Mouse (Mus musculus) forebrain, embryonic 10.5 days (tissue): ENCODE data around the gene Ing4. TPM values are rescaled to one million over a fixed set of nuclear protein-coding genes. Genes with fewer than 3 reads are reported as not detected.

Experiments used
- DNase-seq: peaks from one replicate; pipeline ENCODE4 v3.0.0-alpha.2; 2017; ENCODE audit warnings: low spot score; ENCODE audit errors: extremely low spot score
- H3K27ac ChIP-seq: fragments of 300-500 bp; sonication (generic); 2 replicates; pipeline ENCODE4 v1.5.1; 2016; ENCODE audit warnings: mild to moderate bottlenecking
- H3K27me3 ChIP-seq: fragments of 300-500 bp; sonication (generic); 2 replicates; pipeline ENCODE4 v1.6.1; 2016; ENCODE audit warnings: mild to moderate bottlenecking; ENCODE audit not compliant: poor library complexity, severe bottlenecking
- H3K36me3 ChIP-seq: fragments of 300-500 bp; sonication (generic); replicated peaks from 2 replicates; pipeline ENCODE4 v1.6.1; 2016; ENCODE audit warnings: mild to moderate bottlenecking, moderate library complexity
- H3K4me1 ChIP-seq: fragments of 300-500 bp; sonication (generic); 2 replicates; pipeline ENCODE4 v1.6.1; 2016
- H3K4me3 ChIP-seq: fragments of 300-500 bp; sonication (generic); 2 replicates; pipeline ENCODE4 v1.5.1; 2016; ENCODE audit warnings: mild to moderate bottlenecking, moderate library complexity
- H3K9me3 ChIP-seq: fragments of 300-500 bp; sonication (generic); 2 replicates; pipeline ENCODE4 v1.6.1; 2016; ENCODE audit warnings: mild to moderate bottlenecking, moderate library complexity
- WGBS: fragments of 180-500 bp; shearing (Covaris S2); methylation state at CpG from one replicate; pipeline ENCODE4 v1.1.7; 2016; 5-methylcytosine and 5-hydroxymethylcytosine counted together
- polyA plus RNA-seq: library from polyadenylated mRNA; unstranded; fragments of >200 nt; fragmentation: Nextera tagmentation; extraction: Ambion mirVana; gene quantifications from 2 replicates; pipeline ENCODE4 v1.2.1, GENCODE M21; 2016

The Ing4 gene
- polyA plus RNA-seq, 1 experiment from 2014 or later, result 121 TPM

DNA sequence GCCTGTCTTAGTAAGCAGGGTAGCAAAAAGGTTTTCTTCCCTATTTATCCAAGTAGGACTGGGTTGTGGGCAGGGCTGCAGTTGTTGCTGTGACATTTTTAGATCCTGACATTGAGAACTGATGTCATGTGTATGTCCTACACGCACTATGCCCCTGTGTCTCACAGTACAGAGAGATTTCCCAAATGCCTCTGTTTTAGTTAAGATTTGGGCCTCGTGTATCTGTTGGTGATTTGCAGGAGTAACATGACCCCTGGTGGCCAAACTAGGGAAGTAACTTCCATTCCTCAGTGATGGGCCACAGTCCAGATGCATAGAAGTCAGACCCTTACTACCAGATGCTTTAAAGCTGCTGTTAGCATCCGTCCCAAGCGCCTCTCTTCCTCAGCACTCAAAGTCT, 44.9 kb downstream of the Ing4 start:
- Histone ChIP-seq H3K36me3 (no peaks in the 10 kb centered on the region), H3K27ac (peak overlapping the region; percentile 48), H3K4me3 (no peak overlapping the region), H3K27me3 (peaks cover 34% of the 10 kb centered on the region), H3K4me1 (peaks cover 40% of the 10 kb centered on the region), H3K9me3 (no peaks in the 10 kb centered on the region)
- DNase-seq, result peak; percentile 58
- 8% methylated on average over 4 of the region's 4 CpGs for WGBS

DNA sequence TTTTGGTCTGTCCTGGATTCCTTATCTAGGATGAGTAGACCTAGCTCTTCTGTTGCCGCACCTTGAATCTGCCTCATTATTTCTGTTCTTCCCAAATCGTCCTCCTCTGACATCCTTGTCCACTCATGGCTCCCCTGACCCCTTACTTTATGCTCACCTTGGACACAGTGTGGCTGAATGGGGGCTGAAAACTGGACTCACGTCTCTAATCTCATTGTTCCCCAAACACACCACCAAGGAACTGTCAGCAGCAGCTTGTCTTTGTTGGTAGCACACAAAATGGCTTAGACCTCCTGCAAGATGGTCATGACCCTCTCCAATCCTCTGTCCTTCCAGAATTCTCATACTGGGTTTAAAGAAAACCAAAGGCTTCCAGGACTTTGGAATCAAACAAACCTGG, 48.4 kb downstream of the Ing4 start:
- peaks cover 5% of the 10 kb centered on the region; the same call in 1 of the 2 replicates for H3K27me3 ChIP-seq
- H3K4me3 ChIP-seq, result no peak overlapping the region
- peak overlapping the region; percentile 92 for H3K27ac ChIP-seq
- no peaks in the 10 kb centered on the region for H3K9me3 ChIP-seq
- 82% methylated on average over 3 of the region's 3 CpGs for WGBS
- no peak for DNase-seq
- peaks cover 46% of the 10 kb centered on the region for H3K4me1 ChIP-seq
- no peaks in the 10 kb centered on the region for H3K36me3 ChIP-seq

GRCm38 (mm10) chr6:125088561-125089321, 49.2 kb downstream of the Ing4 start:
- Histone ChIP-seq H3K4me1 (peaks cover 41% of the 10 kb centered on the region), H3K36me3 (no peaks in the 10 kb centered on the region), H3K27me3 (no peaks in the 10 kb centered on the region), H3K9me3 (no peaks in the 10 kb centered on the region), H3K4me3 (peak overlapping the region; percentile 42), H3K27ac (peak overlapping the region; percentile 92)
- peak; percentile 88 for DNase-seq
- under 1% methylated on average over 20 of the region's 20 CpGs for WGBS

DNA sequence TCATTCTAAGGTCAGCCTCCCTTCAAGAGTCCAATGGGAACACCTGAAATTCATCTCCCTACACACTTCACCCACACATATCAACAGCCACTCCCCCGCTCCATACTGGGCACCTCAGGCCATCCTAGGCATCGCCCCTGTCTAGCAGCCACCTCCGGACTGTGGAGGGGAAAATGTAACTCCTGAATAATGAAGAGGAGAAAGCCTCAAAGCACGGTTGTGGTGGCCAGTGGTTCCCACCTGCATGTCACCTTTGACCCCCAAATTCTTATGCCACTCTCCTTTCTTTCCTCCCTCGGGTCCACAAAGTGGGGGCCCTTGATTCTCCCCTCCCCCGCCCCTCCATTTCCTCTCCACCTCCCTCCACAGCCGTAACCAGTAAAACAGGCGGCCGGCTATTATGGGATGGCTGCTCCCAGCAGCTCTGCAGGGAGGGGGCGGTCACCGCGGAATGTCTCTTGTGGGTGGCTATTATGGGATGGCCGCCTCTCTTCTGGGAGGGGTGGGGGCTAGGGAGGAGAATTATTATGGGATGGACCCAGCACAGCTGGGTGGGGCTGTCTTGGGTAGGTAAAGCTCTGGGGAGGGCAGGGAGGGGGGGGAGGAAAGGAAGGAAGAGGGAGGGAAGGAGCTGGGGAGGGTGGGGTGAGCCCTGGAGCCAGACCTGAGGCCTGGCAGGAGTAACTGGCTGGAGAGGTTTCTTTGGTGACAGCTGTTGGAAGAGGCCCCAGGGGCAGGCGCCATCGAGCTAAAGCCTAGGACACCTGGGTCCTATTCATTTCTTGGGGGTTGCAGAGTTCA, 50.2 kb downstream of the Ing4 start:
- Histone ChIP-seq H3K27ac (peak overlapping the region; percentile 92), H3K9me3 (no peaks in the 10 kb centered on the region), H3K4me1 (peaks cover 34% of the 10 kb centered on the region), H3K36me3 (no peaks in the 10 kb centered on the region), H3K27me3 (no peaks in the 10 kb centered on the region), H3K4me3 (peak overlapping the region; percentile 42)
- peak; percentile 74 for DNase-seq
- WGBS, result 4% methylated on average over 15 of the region's 15 CpGs

DNA sequence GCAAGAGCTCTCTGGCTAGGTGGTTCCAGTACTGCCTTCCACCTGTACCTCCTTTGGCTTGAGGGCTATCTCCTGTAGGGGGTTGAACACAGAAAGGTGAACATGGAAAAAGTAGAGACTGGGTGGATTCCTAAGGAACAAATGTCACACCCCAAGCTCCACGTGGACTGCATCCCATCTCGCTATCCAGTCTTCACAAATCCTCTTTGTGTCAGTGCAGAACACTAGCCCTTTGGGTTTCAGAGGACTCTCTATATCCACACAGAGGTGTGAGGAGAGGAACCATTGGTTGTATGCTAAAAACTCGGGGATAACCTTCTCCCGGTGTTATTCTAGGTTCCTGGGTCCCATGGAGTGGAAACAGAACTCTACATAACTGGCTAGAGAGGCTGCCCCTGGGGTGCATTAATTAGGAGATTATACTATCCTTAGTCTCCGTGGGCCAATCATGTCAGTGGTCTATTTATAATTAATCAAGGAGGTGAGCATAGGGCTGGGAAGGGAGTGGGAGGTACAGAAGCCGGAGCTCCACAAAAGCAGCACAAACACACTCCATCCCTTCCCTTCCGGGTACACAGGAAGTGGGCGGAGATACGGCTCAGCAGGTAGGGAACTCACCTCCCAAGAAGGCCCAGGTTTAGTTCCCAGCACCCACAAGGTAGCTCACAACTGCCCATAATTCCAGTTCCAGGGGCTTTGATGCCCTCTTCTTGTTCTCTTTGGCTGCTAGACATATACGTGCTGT, 51.0 kb downstream of the Ing4 start:
- Histone ChIP-seq H3K9me3 (no peaks in the 10 kb centered on the region), H3K36me3 (no peaks in the 10 kb centered on the region), H3K4me1 (peaks cover 42% of the 10 kb centered on the region), H3K27ac (peak overlapping the region; percentile 92), H3K27me3 (no peaks in the 10 kb centered on the region), H3K4me3 (peak overlapping the region; percentile 42)
- 54% methylated on average over 10 of the region's 10 CpGs for WGBS
- no peak for DNase-seq

DNA sequence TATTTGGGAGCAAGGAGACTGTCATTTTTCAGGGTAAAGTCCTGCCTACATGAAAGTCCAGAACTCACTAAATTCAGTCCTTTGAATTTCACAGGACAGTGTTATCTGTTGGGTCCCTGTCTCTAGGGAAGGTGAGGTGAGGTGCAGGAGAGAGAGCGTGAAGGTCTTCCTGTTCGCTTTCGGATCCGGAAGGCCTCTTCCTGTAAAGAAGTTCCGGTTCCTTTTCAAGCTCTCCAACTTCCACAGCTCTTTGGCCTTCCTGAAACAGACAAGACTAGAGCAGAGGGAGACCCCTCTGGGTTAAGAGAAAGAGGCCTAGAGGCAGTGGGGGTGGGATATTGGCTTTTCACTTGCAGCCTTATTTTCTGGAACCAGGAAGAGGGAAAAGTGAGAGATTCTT, 52.8 kb downstream of the Ing4 start:
- H3K4me1 ChIP-seq, result peaks cover 55% of the 10 kb centered on the region
- WGBS, result 94% methylated on average over 5 of the region's 5 CpGs
- peaks cover under 1% of the 10 kb centered on the region; the same call in 1 of the 2 replicates for H3K36me3 ChIP-seq
- 0 out of 2 replicates have a peak overlapping the region, but pooled peaks have one; percentile 6 for H3K27ac ChIP-seq
- H3K9me3 ChIP-seq, result no peaks in the 10 kb centered on the region
- DNase-seq, result no peak
- H3K4me3 ChIP-seq, result no peak overlapping the region
- no peaks in the 10 kb centered on the region for H3K27me3 ChIP-seq

DNA sequence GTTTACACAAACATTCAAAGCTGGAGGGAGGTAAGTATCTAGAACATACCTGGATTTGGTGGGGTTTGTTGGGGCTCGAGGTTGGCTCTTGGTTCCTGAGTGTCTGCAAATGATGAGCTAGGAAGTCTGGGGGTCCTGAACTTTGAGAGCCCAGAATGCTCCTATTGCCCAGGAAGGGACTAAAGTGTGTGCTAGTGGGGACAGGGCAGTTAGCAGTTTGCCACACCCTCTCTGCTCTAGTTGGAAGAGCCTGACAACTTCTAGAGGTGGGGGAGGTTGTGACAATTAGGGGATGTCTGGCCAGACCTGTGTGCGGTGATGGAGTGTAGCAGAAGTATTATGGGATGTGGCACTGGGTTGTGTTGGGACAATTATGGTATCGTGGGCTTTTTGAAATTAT, 55.3 kb downstream of the Ing4 start:
- H3K36me3 ChIP-seq, result peaks cover 25% of the 10 kb centered on the region
- peaks cover 59% of the 10 kb centered on the region for H3K4me1 ChIP-seq
- H3K27ac ChIP-seq, result peak overlapping the region; percentile 97; the same call in 1 of the 2 replicates
- 0 out of 2 replicates have a peak overlapping the region, but pooled peaks have one; percentile 100 for H3K4me3 ChIP-seq
- H3K27me3 ChIP-seq, result no peaks in the 10 kb centered on the region
- DNase-seq, result no peak
- WGBS, result 77% methylated on average over 3 of the region's 3 CpGs
- no peaks in the 10 kb centered on the region for H3K9me3 ChIP-seq

DNA sequence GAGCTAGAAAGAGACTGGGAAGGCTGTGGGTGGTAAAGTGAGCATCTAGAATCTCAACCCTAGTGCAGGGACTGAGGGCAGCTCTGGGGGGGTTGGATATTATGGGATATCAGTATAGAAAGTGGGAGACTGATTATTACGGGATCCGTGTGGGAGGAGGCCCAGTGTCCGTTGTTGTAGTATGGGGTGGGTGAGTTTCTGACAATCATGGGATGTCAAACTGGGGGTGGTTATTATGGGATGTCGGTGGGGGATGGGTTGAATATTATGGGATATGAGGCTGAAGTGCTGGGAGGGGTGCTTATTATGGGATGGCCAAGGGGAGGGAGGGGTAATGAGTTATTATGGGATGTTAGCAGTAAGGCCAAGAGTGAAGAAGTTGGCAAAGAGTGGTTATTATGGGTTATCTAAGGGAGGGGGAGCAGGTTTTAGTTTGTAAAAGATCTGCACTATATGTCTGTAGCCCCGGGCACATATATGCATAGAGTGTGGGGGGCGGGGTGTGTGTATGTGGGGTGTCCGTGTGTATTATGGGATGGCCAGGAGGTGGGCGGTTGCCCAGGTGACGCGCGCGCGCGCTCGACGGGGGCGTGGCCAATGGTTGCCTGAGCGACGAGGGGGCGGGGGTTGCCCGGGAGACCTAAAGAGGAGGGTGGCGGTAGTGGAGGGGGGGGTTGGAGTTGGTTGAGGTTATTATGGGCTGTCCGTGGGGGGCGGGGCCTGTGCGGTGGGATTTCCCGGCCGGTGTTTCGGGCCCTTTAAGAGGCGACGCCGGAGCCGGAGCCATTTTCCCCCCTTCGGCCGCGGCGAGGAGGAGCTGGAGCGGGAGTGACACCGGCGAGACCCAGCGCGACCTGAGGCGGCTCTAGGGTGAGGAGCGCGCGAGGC, 56.1 kb downstream of the Ing4 start, which contains the start of gene Chd4:
Gene Chd4, plus strand, starts transcription at position 591 of the 888 bp plus-strand sequence.
- H3K4me3 ChIP-seq, result peak within 1 kb of the TSS; percentile 100
- 5% methylated on average over 45 of the region's 45 CpGs for WGBS
- no peaks in the 10 kb centered on the region for H3K27me3 ChIP-seq
- DNase-seq, result peak; percentile 93
- H3K36me3 ChIP-seq, result peaks cover 33% of the 10 kb centered on the region
- peak within 1 kb of the TSS; percentile 97 for H3K27ac ChIP-seq
- no peaks in the 10 kb centered on the region for H3K9me3 ChIP-seq
- peaks cover 59% of the 10 kb centered on the region for H3K4me1 ChIP-seq

- H3K27ac ChIP-seq, result peak overlapping the region; percentile 97
- H3K36me3 ChIP-seq, result peaks cover 39% of the 10 kb centered on the region
- H3K27me3 ChIP-seq, result no peaks in the 10 kb centered on the region
- DNase-seq, result no peak
- peaks cover 54% of the 10 kb centered on the region for H3K4me1 ChIP-seq
- peak overlapping the region; percentile 100 for H3K4me3 ChIP-seq
- H3K9me3 ChIP-seq, result no peaks in the 10 kb centered on the region
- under 1% methylated on average over 27 of the region's 32 CpGs for WGBS
Measured at GRCm38 (mm10) chr6:125096279-125096596, 56.7 kb downstream of the Ing4 start.

- Histone ChIP-seq H3K27me3 (no peaks in the 10 kb centered on the region), H3K4me1 (peaks cover 53% of the 10 kb centered on the region), H3K27ac (peak overlapping the region; percentile 97), H3K9me3 (no peaks in the 10 kb centered on the region), H3K4me3 (peak overlapping the region; percentile 100), H3K36me3 (peaks cover 44% of the 10 kb centered on the region)
- WGBS, result under 1% methylated on average over 43 of the region's 44 CpGs
- peak; percentile 58 for DNase-seq
Measured at GRCm38 (mm10) chr6:125096597-125097345, 57.2 kb downstream of the Ing4 start.

GRCm38 (mm10) chr6:125097346-125097689, 57.8 kb downstream of the Ing4 start:
- Histone ChIP-seq H3K4me3 (peak overlapping the region; percentile 100), H3K27me3 (no peaks in the 10 kb centered on the region), H3K9me3 (no peaks in the 10 kb centered on the region), H3K36me3 (peaks cover 50% of the 10 kb centered on the region), H3K4me1 (peaks cover 53% of the 10 kb centered on the region), H3K27ac (peak overlapping the region; percentile 97)
- no peak for DNase-seq
- 3% methylated on average over 12 of the region's 12 CpGs for WGBS
